In the genomic region with DNA sequence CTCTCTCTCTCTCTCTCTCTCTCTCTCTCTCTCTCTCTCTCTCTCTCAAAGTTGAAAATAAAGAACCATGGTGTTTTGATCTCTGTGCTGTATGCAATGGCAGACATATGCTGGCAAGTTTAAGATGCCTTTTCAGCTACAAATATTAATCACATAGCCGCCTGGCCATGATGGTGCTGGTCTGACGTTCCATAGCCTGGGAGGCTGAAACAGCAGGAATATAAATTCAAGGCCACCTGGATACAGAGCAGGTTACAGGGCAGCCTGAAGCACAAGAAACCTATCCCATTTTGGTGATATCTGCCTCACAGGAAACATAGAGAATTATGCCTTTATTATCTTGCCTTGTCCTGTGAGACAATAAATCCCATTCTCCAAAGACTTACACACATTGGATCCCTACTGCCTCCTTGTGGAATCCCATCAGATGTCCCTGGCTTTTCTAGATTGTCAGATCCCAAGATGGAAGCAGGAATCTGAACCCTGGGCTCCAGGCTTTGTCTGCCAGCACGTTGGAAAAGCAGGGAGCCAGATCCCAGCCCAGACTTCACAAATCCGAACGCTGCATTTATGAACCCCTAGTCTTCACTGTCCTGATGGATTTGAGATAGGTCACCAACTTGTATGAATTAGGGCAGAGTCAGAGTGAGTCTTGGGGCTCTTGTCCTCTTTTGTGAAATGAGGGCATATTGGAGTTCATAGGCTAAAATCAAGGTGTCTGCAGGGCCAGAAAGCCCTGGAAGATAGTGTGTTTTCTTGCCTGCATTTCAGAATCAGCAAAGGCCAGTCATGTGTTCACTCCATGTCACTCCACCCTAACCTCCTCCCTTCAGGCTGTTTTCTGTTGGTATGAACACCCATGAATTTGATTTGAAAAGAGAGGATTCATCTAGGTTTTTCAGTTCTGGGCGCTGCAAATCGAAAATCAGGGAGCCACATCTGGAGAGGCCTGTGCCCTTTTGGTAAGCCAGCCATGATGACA, we compare ENCODE assay signal across 10 mouse cellular contexts. TPM values are rescaled to one million over a fixed set of nuclear protein-coding genes. Genes with fewer than 3 reads are reported as not detected.
A peak's percentile ranks its signal among the peaks of the same experiment; 100 is the strongest.
DNase-seq lines count a peak whose midpoint lies in the region; ATAC-seq and TF ChIP-seq lines count a peak whose summit lies in the region.
"Had no signal": no experiment of that assay in that cellular context is flagged by ENCODE, and none has a peak within 500 bp of the region (broad histone marks: within the 10 kb centered on the region; RNA-seq: fewer than 3 reads in every experiment).

No protein-coding gene starts in this region.

- peak; percentile 85 for DNase-seq in heart, adult 11 months
- DNase-seq in lung, postnatal 0 days (ENCODE audit: low spot score), result no peak
- no peak for DNase-seq in lung, adult 18-20 months
- peak; percentile 29 for DNase-seq in limb, embryonic 10.5 days (ENCODE audit: low spot score)
- DNase-seq in stomach, postnatal 0 days (ENCODE audit: low spot score), result no peak
- DNase-seq in adrenal gland, postnatal 4 days (ENCODE audit: low spot score in 2 of 2), result no peak
- DNase-seq: left cerebral cortex, postnatal 4 days had no signal

- peaks cover 8% of the 10 kb centered on the region for H3K4me1 ChIP-seq in heart, embryonic 11.5 days (ENCODE audit: control insufficient read depth, insufficient read depth, low read length)
- H3K4me1 ChIP-seq in lung, postnatal 0 days (ENCODE audit: insufficient read depth, low read depth, low read length), result no peaks in the 10 kb centered on the region
- H3K4me1 ChIP-seq in limb, embryonic 10.5 days, result peaks cover 42% of the 10 kb centered on the region
- H3K4me1 ChIP-seq in stomach, postnatal 0 days (replicated peaks; ENCODE audit: control insufficient read depth, insufficient read depth), result 0 out of 2 replicates have a peak, but pooled peaks cover 2% of the 10 kb centered on the region
- no peaks in the 10 kb centered on the region for H3K4me1 ChIP-seq in midbrain, embryonic 15.5 days

- no peak for ATAC-seq in heart, embryonic 11.5 days (replicated peaks; ENCODE audit: insufficient number of reproducible peaks, low FRiP score, low TSS enrichment)
- no peak for ATAC-seq in lung, postnatal 0 days
- ATAC-seq in stomach, postnatal 0 days (ENCODE audit: low FRiP score, low TSS enrichment), result no peak
- ATAC-seq in midbrain, embryonic 15.5 days (replicated peaks), result no peak

- no peak for TF ChIP-seq EP300 in lung, postnatal 0 days (IDR thresholded peaks at IDR 0.05)
- no peak for TF ChIP-seq EP300 in stomach, postnatal 0 days (optimal IDR thresholded peaks at IDR 0.05)

- no peaks in the 10 kb centered on the region for H3K27me3 ChIP-seq in heart, embryonic 11.5 days (ENCODE audit: control insufficient read depth, insufficient read depth, low read length)
- H3K27me3 ChIP-seq in lung, postnatal 0 days (replicated peaks; ENCODE audit: insufficient read depth, low read length), result no peaks in the 10 kb centered on the region
- H3K27me3 ChIP-seq in limb, embryonic 10.5 days (ENCODE audit: low read depth, poor library complexity, severe bottlenecking), result no peaks in the 10 kb centered on the region
- no peaks in the 10 kb centered on the region for H3K27me3 ChIP-seq in stomach, postnatal 0 days (ENCODE audit: control insufficient read depth, insufficient read depth, low read length)
- no peaks in the 10 kb centered on the region for H3K27me3 ChIP-seq in midbrain, embryonic 15.5 days (replicated peaks)

- H3K27ac ChIP-seq in heart, embryonic 11.5 days (ENCODE audit: low read depth, low read length), result no peak overlapping the region
- no peak overlapping the region for H3K27ac ChIP-seq in lung, postnatal 0 days (ENCODE audit: low read length)
- H3K27ac ChIP-seq in limb, embryonic 10.5 days, result peak overlapping the region; percentile 36
- no peak overlapping the region for H3K27ac ChIP-seq in stomach, postnatal 0 days (replicated peaks)
- no peak overlapping the region for H3K27ac ChIP-seq in midbrain, embryonic 15.5 days

- no peak overlapping the region for H3K4me3 ChIP-seq in heart, embryonic 11.5 days (ENCODE audit: low read depth, low read length)
- no peak overlapping the region for H3K4me3 ChIP-seq in lung, postnatal 0 days (ENCODE audit: low read depth, low read length)
- H3K4me3 ChIP-seq in limb, embryonic 10.5 days, result no peak overlapping the region
- no peak overlapping the region for H3K4me3 ChIP-seq in stomach, postnatal 0 days (ENCODE audit: low read depth, low read length)
- no peak overlapping the region for H3K4me3 ChIP-seq in midbrain, embryonic 15.5 days
- H3K4me3 ChIP-seq: erythroblast, embryonic 14.5 days had no signal

- H3K4me2 ChIP-seq in heart, embryonic 11.5 days, result no peak overlapping the region
- H3K4me2 ChIP-seq in lung, postnatal 0 days (replicated peaks; ENCODE audit: low read depth, low read length), result peak overlapping the region; percentile 42
- peak overlapping the region; percentile 25 for H3K4me2 ChIP-seq in stomach, postnatal 0 days (replicated peaks; ENCODE audit: low read depth)
- H3K4me2 ChIP-seq in midbrain, embryonic 15.5 days, result no peak overlapping the region

- H3K9ac ChIP-seq in heart, embryonic 11.5 days (ENCODE audit: low read depth, low read length), result no peak overlapping the region
- H3K9ac ChIP-seq in lung, postnatal 0 days (replicated peaks; ENCODE audit: low read depth), result no peak overlapping the region
- no peak overlapping the region for H3K9ac ChIP-seq in stomach, postnatal 0 days (ENCODE audit: low read length)
- H3K9ac ChIP-seq in midbrain, embryonic 15.5 days, result no peak overlapping the region

- no peaks in the 10 kb centered on the region for H3K36me3 ChIP-seq in heart, embryonic 11.5 days (ENCODE audit: control insufficient read depth, insufficient read depth, low read length)
- no peaks in the 10 kb centered on the region for H3K36me3 ChIP-seq in lung, postnatal 0 days (ENCODE audit: insufficient read depth, low read length)
- no peaks in the 10 kb centered on the region for H3K36me3 ChIP-seq in limb, embryonic 10.5 days
- H3K36me3 ChIP-seq in stomach, postnatal 0 days (ENCODE audit: control insufficient read depth, insufficient read depth, low read length), result no peaks in the 10 kb centered on the region
- no peaks in the 10 kb centered on the region for H3K36me3 ChIP-seq in midbrain, embryonic 15.5 days (replicated peaks)

- 74% methylated on average over 7 of the region's 7 CpGs for WGBS in heart, embryonic 11.5 days (ENCODE audit: insufficient replicate concordance)
- 73% methylated on average over 7 of the region's 7 CpGs for WGBS in lung, postnatal 0 days
- 82% methylated on average over 7 of the region's 7 CpGs for WGBS in limb, embryonic 10.5 days
- 75% methylated on average over 7 of the region's 7 CpGs for WGBS in stomach, postnatal 0 days
- 84% methylated on average over 7 of the region's 7 CpGs for WGBS in midbrain, embryonic 15.5 days

- H3K9me3 ChIP-seq in heart, embryonic 11.5 days (replicated peaks; ENCODE audit: control insufficient read depth, low read length), result no peaks in the 10 kb centered on the region
- no peaks in the 10 kb centered on the region for H3K9me3 ChIP-seq in lung, postnatal 0 days (ENCODE audit: low read length)
- no peaks in the 10 kb centered on the region for H3K9me3 ChIP-seq in limb, embryonic 10.5 days (replicated peaks)
- H3K9me3 ChIP-seq in stomach, postnatal 0 days (ENCODE audit: control insufficient read depth, low read length), result no peaks in the 10 kb centered on the region
- no peaks in the 10 kb centered on the region for H3K9me3 ChIP-seq in midbrain, embryonic 15.5 days

- peak; percentile 57 for TF ChIP-seq CTCF in lung, postnatal 0 days (IDR thresholded peaks at IDR 0.05)
- peak; percentile 55 for TF ChIP-seq CTCF in stomach, postnatal 0 days (IDR thresholded peaks at IDR 0.05; ENCODE audit: low read depth)

RNA-seq across cellular contexts. Expression of gene Rcbtb2, which starts 5.1 kb away (rescaled TPM):
- 71.4 and 74.7 TPM in 2 replicates for polyA plus RNA-seq in heart, embryonic 11.5 days (2014; fragmentation: Nextera tagmentation; extraction: Ambion mirVana)
- polyA plus RNA-seq in lung, postnatal 0 days (2015; fragmentation: Nextera tagmentation; extraction: Ambion mirVana), result 45.6 and 49.7 TPM in 2 replicates
- polyA plus RNA-seq in limb, embryonic 10.5 days (2016; fragmentation: Nextera tagmentation; extraction: Ambion mirVana), result 202 and 208 TPM in 2 replicates
- 42.7 and 44.0 TPM in 2 replicates for polyA plus RNA-seq in stomach, postnatal 0 days (2015; fragmentation: Nextera tagmentation; extraction: Ambion mirVana)
- 10 to 100 TPM; 47.0 to 48.8 TPM for total RNA-seq in adrenal gland, postnatal 4 days (2021)
- 60.3 and 68.6 TPM in 2 replicates for polyA plus RNA-seq in midbrain, embryonic 15.5 days (2015; fragmentation: Nextera tagmentation; extraction: Ambion mirVana)

Comparison
In these comparisons a context has a peak if more than half of its experiments do, and no peak if none do; other contexts are left out.
1. DNase-seq: peak in heart, adult 11 months (single experiment) and limb, embryonic 10.5 days (single experiment); none in lung, postnatal 0 days (single experiment), lung, adult 18-20 months (0 of 2), stomach, postnatal 0 days (single experiment) and adrenal gland, postnatal 4 days (0 of 2).
2. H3K4me2 ChIP-seq: peak in lung, postnatal 0 days (single experiment) and stomach, postnatal 0 days (single experiment); none in heart, embryonic 11.5 days (single experiment) and midbrain, embryonic 15.5 days (single experiment).